Mouse (Mus musculus) layer of hippocampus, postnatal 36 days (tissue): ENCODE data around the gene Bag1. TPM values are rescaled to one million over a fixed set of nuclear protein-coding genes. Genes with fewer than 3 reads are reported as not detected.

Source experiments
- DNase-seq, 2 experiments: peaks; one replicate each; pipeline ENCODE4 v3.0.0; 2022
- total RNA-seq, 2 experiments: library from RNA; stranded (reverse); gene quantifications; 2 replicates each; pipeline ENCODE4 v1.2.3; 2021

Gene Bag1
- total RNA-seq = 100 to 1,000 TPM; 148 to 156 TPM

- peak; percentile 98 to 99 for DNase-seq
Measured at GRCm38 (mm10) chr4:40948160-40948708, at the start of gene Bag1, which contains the start of gene Chmp5. Gene Bag1, minus strand, starts transcription at chr4:40948294. Gene Chmp5, plus strand, starts transcription at chr4:40948407.

GRCm38 (mm10) chr4:40996302-40996701 lies 48.2 kb upstream of the Bag1 start:
- no peak for DNase-seq

GRCm38 (mm10) chr4:40989633-40990032 lies 41.5 kb upstream of the Bag1 start:
- no peak for DNase-seq

- DNase-seq = no peak
Measured at GRCm38 (mm10) chr4:40983686-40984085, 35.6 kb upstream of the Bag1 start.

GRCm38 (mm10) chr4:40982486-40982885 lies 34.4 kb upstream of the Bag1 start:
- DNase-seq = no peak

DNA sequence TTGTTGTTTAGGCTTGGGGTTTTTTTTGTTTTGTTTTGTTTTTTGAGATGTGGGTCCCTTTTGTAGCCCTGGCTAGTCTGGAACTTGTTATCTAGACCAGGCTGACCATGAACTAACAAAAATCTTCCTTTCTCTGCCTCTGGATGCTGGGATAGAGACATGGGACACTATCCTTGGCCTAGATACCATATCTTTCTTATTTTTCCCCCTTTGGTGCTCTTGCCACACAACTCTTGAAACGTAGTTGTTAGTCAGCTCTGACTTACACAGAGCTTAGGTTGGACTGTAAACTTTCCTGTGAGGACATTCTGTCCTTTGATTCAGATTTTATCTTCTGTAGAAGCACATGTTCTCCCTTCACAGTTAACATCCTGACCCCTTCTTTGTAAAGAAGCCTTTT lies 31.3 kb upstream of the Bag1 start:
- no peak for DNase-seq

- DNase-seq = no peak
Measured at GRCm38 (mm10) chr4:40976651-40977050, 28.6 kb upstream of the Bag1 start.

DNA sequence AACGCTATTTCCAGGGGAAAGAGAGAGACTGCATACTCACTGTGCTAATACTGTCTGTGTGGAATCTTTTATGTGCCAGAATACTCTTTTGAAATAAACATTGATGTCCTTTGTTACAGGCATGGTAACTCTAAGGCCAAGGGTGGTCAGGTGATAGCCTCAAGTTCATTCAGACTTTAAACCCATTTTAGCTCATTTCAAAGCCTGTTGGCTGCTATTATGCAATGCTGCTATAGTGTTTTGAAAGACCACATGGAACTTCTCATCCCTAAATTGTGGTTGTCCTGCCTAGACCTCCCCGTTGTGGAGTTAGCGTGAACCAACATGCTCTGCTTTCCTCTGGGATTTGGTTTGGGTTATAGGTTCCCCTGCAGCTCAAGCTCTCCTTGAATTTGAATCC lies 27.6 kb upstream of the Bag1 start:
- DNase-seq = no peak

GRCm38 (mm10) chr4:40974011-40974410 lies 25.9 kb upstream of the Bag1 start:
- no peak for DNase-seq

DNA sequence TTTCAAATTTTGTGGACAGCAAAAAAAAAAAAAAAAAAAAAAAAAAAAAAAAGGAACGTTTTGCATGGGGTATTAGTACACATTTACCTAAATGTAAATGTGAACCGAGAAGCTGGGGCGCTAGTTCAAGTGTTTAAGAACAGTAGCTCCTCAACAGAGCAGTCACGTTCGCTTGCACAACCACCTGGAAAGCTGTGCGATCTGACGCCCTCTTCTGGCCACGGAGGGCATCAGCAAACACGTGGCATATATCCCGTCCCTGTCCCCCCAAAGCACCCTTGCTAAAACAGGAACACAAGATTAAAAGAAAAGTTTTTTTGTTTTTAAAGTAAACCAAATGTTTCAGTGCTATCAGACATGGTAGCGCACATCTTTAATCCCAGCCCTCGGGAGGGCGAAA lies 23.6 kb upstream of the Bag1 start:
- no peak for DNase-seq

- DNase-seq = peak; percentile 94
Measured at GRCm38 (mm10) chr4:40970842-40971701, 23.0 kb upstream of the Bag1 start, which contains the start of gene Nfx1. Gene Nfx1, plus strand, starts transcription at chr4:40970906.

DNA sequence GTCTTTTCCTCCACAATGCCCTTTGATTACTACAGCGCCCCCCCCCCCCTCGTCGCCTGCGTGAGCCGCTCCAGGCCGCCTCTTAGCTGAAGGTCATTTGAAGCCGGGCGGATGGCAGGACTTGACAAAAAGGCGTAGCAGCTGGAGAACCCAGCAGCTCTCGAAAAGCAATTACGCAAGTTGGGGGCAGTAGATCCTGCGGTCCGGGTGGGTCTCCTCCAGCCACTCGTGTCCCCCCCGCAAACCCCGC lies 22.4 kb upstream of the Bag1 start:
- no peak for DNase-seq

DNA sequence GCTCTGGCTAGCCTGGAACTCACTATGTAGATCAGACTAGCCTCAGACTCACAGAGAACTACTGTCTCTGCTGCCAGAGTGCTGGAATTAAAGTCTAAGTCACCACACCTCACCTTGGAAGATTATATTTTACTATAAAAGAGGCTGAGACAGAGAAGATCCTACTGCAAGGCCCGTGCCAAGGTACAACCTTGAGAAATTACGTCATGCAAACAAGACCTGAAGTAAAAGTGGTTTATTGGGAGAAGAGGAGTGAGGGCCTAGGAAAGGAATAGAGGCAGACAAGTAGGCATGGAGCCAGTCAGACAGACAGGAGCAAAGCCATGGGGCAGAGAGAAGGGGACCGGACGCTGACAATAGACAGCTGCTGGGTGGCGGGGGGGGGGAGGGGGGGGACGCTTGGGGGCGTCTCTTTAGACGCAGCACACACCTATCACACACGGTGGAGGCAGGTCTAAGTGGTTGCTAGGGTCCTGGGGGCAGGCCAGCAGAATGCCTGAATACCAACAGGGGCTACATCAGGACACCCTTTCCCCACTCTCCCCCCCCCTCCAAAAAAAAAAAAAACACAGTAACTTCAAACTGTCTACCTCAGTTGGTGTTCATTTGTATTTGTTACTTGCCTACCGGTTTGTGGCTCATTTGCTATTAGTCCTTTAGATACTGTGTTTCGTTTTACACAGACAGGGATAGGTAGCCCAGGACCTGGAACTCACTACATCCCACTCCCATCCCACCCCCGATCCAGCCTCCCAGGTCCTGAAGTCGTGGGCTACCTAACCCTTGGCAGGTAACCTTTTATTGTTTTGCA lies 21.9 kb upstream of the Bag1 start:
- no peak for DNase-seq

DNA sequence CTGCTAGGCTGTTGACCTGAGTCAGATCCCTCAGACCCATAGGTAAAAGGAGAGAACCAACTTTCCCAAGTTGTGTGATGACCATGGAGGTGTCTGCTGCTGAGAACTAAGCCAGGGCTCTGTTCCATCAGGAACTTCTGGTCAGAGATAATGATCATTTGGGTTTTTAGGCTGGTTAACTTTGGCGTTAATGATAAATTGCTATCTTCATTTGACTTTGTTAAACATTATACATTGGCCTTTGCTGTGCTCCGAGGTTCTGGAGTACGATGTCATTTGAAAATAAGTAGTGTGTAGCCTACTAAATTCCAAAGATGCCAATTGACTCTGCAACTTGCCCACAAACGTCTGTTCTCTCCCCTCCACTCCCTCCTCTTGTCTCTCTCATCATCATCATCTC lies 21.1 kb upstream of the Bag1 start:
- DNase-seq = no peak

DNA sequence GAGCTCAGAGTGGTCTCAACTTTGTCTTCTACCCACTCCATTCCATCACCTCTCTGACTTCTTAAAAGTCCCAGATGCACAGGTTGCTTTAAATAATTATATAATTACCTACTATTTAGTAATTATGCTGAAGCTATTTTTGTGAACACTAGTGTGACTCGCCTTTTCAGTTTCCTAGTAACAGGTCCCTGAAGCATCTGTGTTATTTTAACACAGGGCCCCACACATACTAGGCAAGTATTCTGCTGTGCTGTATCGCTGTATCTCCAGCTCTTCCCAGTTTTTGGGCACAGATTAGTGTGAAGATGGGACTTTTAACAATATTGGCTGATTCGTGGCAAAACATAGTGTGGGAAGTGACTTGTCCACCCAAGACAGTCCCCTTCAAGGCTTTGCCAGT lies 15.4 kb upstream of the Bag1 start:
- DNase-seq = no peak

GRCm38 (mm10) chr4:40955942-40956341 lies 7.8 kb upstream of the Bag1 start:
- no peak for DNase-seq

GRCm38 (mm10) chr4:40953521-40953920 lies 5.4 kb upstream of the Bag1 start:
- DNase-seq = no peak

- DNase-seq = no peak
Measured at GRCm38 (mm10) chr4:40947565-40948159, 432 bp downstream of the Bag1 start.

DNA sequence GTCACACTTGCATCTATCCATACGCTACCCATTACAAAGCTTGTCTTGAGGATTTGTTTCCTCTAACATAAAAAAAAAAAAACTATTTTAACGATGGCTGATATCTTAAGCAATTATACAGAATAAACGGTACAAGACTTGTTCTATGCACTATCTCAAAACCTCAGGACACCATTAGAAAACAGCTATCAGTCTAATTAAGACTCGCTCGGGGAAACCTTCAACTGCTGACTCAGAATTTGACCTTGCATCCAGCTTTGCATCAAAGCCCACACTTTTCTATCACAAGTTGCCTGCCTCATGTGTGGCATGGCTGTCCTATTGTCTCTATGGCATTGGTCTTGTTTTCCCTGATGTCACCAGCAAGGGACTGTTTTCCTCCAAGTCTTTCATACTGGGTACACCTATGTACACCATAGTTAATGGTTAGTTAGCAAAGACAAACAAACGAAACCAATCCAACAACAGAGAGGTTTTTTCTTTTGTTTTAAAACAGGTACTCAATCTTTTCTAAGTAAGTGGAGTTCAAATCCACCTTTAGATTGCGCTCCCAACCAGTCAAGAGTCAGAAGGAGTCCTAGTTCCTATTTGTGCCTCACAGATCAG lies 1.5 kb downstream of the Bag1 start:
- no peak for DNase-seq

- DNase-seq = no peak
Measured at GRCm38 (mm10) chr4:40943651-40944050, 4.4 kb downstream of the Bag1 start.

GRCm38 (mm10) chr4:40938793-40939192 lies 9.3 kb downstream of the Bag1 start:
- DNase-seq = no peak

GRCm38 (mm10) chr4:40936175-40936839 lies 11.8 kb downstream of the Bag1 start:
- peak; percentile 43 to 56 for DNase-seq
